Mouse (Mus musculus) ES-E14 (cell line): ENCODE data around the gene Fermt3. TPM values are rescaled to one million over a fixed set of nuclear protein-coding genes. Genes with fewer than 3 reads are reported as not detected.
"Not testable (repeated sequence)": the region's sequence is repeated elsewhere in the genome, so short reads cannot be mapped to it uniquely, and the experiment has no call there.

Experiments used
- DNase-seq: peaks from one replicate; pipeline ENCODE4 v3.0.0-alpha.2; 2013; ENCODE audit warnings: low read depth, low spot score
- H3K27ac ChIP-seq: 2 replicates; pipeline ENCODE4 v1.5.1; 2012; ENCODE audit warnings: low read depth, mild to moderate bottlenecking, low read length, moderate library complexity, mixed read lengths; ENCODE audit not compliant: poor library complexity, insufficient read depth, severe bottlenecking
- H3K36me3 ChIP-seq: 2 replicates; pipeline ENCODE4 v1.6.1; 2012; ENCODE audit warnings: mild to moderate bottlenecking, low read length, moderate library complexity, mixed read lengths; ENCODE audit not compliant: control insufficient read depth, poor library complexity, insufficient read depth, severe bottlenecking
- H3K4me1 ChIP-seq, 2 experiments: fragments of 150-350 bp in 1 of 2; sonication (generic) in 1 of 2; 2 replicates each; pipeline ENCODE4 v1.6.1; 2012; ENCODE audit warnings: low read length in 2 of 2, mild to moderate bottlenecking in 1 of 2, mixed read lengths in 1 of 2; ENCODE audit not compliant: control insufficient read depth in 2 of 2, insufficient read depth in 2 of 2, poor library complexity in 1 of 2
- H3K4me3 ChIP-seq, 2 experiments: fragments of 150-350 bp in 1 of 2; sonication (generic) in 1 of 2; 2 replicates each; pipeline ENCODE4 v1.5.1; 2012; ENCODE audit warnings: low read length in 2 of 2, low read depth in 1 of 2, mild to moderate bottlenecking in 1 of 2, mixed read lengths in 1 of 2; ENCODE audit not compliant: insufficient read depth in 1 of 2, poor library complexity in 1 of 2, severe bottlenecking in 1 of 2
- H3K9ac ChIP-seq: 2 replicates; pipeline ENCODE4 v1.6.1; 2012; ENCODE audit warnings: low read depth, mild to moderate bottlenecking, low read length, mixed read lengths; ENCODE audit not compliant: poor library complexity, insufficient read depth, severe bottlenecking
- H3K9me3 ChIP-seq: fragments of 150-350 bp; sonication (generic); 2 replicates; pipeline ENCODE4 v1.6.1; 2012; ENCODE audit warnings: low read depth, mild to moderate bottlenecking, low read length; ENCODE audit not compliant: control insufficient read depth, insufficient read depth
- CHD2 ChIP-seq: IDR thresholded peaks from 2 replicates; pipeline ENCODE4 v1.6.1; 2014; ENCODE audit warnings: mild to moderate bottlenecking, low read depth, low read length, inconsistent platforms
- HCFC1 ChIP-seq: IDR thresholded peaks from 2 replicates; pipeline ENCODE4 v1.6.1; 2012; ENCODE audit warnings: low read length, inconsistent platforms, borderline replicate concordance; ENCODE audit not compliant: insufficient read depth
- MAFK ChIP-seq: IDR thresholded peaks from 2 replicates; pipeline ENCODE4 v1.6.1; 2014; ENCODE audit warnings: mild to moderate bottlenecking, low read depth, low read length, inconsistent platforms; ENCODE audit not compliant: insufficient read depth
- ZC3H11A ChIP-seq: IDR thresholded peaks from 2 replicates; pipeline ENCODE4 v1.6.1; 2012; ENCODE audit warnings: low read depth, mild to moderate bottlenecking, inconsistent platforms, low read length, borderline replicate concordance
- ZNF384 ChIP-seq: IDR thresholded peaks from 2 replicates; pipeline ENCODE4 v1.6.1; 2012; ENCODE audit warnings: low read depth, low read length, inconsistent platforms
- in situ Hi-C, 2 experiments: fragments of 600-800 bp; cut with MboI; formaldehyde crosslinking; loops; one replicate each; pipeline ENCODE4 v1.15.1; 2025; ENCODE audit warnings: low sequenced_read_pairs in 2 of 2, inconsistent platforms in 1 of 2; ENCODE audit not compliant: unreplicated experiment in 2 of 2
- total RNA-seq: library from RNA; depleted of rRNA; stranded (reverse); fragments of 300-350 nt; gene quantifications from 2 replicates; pipeline ENCODE4 v1.2.3, GENCODE M21; 2012

Gene Fermt3
- total RNA-seq, 1 experiment = 2.6 TPM

DNA sequence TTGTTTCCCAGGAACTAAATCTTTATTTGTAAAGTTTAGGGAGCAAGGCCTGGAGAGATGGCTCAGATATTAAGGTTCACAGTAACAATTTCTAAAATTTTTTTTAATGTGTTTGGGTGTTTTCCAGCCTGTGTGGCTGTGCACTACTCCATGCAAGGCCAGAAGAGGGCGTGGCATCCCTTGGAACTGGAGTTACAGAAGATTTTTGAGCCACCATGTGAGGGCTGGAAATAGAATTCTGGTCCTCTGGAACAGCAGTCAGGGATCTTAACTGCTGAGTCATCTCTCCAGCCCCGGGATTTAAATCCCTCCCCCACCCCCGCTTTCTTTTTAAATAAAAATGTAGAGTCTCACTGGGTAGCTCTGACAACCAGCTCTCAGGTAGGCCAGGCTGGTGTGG is 35.9 kb upstream of the Fermt3 start:
- DNase-seq = no peak
- Histone ChIP-seq H3K4me1 (peaks cover 6 to 20% of the 10 kb centered on the region in 2 experiments; a peak in 2 of 4 replicates), H3K9me3 (no peaks in the 10 kb centered on the region), H3K9ac (no peak overlapping the region; the same call in 1 of the 2 replicates), H3K36me3 (no peaks in the 10 kb centered on the region), H3K27ac (peak overlapping the region; percentile 70; the same call in 1 of the 2 replicates), H3K4me3 (no peak overlapping the region)
- TF ChIP-seq MAFK = peak; percentile 92
- TF ChIP-seq ZNF384 = no peak
- in situ Hi-C loops = loop anchor here in 1 of 2 experiments (10.0 kb wide), 1 partner anchor 290 kb away; the partner anchor contains the start of gene Mark2

DNA sequence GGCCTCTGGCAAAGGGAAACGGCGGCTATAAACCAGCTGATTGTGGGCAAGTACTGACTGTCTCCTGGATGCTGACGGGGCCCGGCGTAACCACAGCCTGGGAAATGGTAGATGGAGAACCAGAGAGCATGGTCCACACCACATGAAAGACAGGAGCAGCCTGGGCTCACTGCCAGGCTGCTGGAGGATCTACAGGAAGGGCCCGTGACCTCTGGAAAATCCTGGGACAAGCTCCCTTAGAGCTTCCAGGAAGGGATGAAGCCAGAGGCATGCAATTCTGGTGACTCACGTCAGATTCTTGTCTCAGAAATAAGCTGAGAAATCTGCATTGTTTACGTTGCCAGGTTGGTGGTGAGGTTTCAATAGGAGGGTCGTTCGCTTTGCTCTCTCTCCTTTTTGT is 35.5 kb upstream of the Fermt3 start:
- Histone ChIP-seq H3K36me3 (no peaks in the 10 kb centered on the region), H3K9me3 (no peaks in the 10 kb centered on the region), H3K27ac (peak overlapping the region; percentile 70), H3K4me1 (peaks cover 6 to 20% of the 10 kb centered on the region in 2 experiments; a peak in 2 of 4 replicates), H3K4me3 (no peak overlapping the region), H3K9ac (peak overlapping the region; percentile 60)
- DNase-seq = no peak
- TF ChIP-seq MAFK (no peak), CHD2 (no peak), ZNF384 (no peak), ZC3H11A (no peak), HCFC1 (no peak)
- in situ Hi-C loops = loop anchor here in 1 of 2 experiments (10.0 kb wide), 1 partner anchor 290 kb away; the partner anchor contains the start of gene Mark2

- in situ Hi-C loops = loop anchor here in 1 of 2 experiments (10.0 kb wide), 1 partner anchor 291 kb away; the partner anchor contains the start of gene Mark2
- DNase-seq, H3K27ac ChIP-seq, H3K9ac ChIP-seq, H3K9me3 ChIP-seq, H3K36me3 ChIP-seq, H3K4me3 ChIP-seq: not testable (repeated sequence)
- peaks cover 6 to 22% of the 10 kb centered on the region in 2 experiments; a peak in 2 of 4 replicates for H3K4me1 ChIP-seq
Measured at GRCm38 (mm10) chr19:7053382-7053781, 34.1 kb upstream of the Fermt3 start.

DNA sequence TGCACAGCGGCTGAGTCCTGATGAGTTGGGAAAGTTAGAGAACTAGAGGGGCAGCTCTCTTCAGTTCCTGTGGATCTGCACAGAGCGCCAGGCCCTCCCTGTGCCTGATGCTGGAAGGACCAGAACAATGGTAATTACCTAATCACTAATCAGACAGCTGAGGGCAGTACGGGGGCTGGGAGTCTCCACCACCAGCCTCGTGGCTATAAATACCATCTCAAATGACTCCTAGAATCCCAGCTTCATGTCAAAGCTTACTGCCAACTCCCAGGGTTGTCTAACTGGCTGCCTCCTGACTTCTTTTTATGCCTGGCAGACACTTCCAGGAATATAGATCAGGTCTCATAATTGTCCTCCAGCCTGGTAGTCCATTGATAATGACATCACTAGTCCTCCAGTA is 25.4 kb upstream of the Fermt3 start:
- in situ Hi-C loops = no loop called here
- DNase-seq = no peak

GRCm38 (mm10) chr19:7044279-7044678 is 25.0 kb upstream of the Fermt3 start:
- H3K4me3 ChIP-seq = no peak overlapping the region
- H3K9me3 ChIP-seq = no peaks in the 10 kb centered on the region
- H3K4me1 ChIP-seq = peaks cover 0 to 8% of the 10 kb centered on the region in 2 experiments; a peak in 1 of 4 replicates
- no peaks in the 10 kb centered on the region for H3K36me3 ChIP-seq
- no peak for DNase-seq
- no peak overlapping the region for H3K9ac ChIP-seq
- H3K27ac ChIP-seq = no peak overlapping the region
- TF ChIP-seq CHD2 (no peak), ZNF384 (no peak), MAFK (no peak), HCFC1 (no peak), ZC3H11A (no peak)
- in situ Hi-C loops = no loop called here

More for the DNA sequence above, 25.4 kb upstream of the Fermt3 start:
- Histone ChIP-seq H3K4me1 (peaks cover 0 to 8% of the 10 kb centered on the region in 2 experiments; a peak in 1 of 4 replicates), H3K9me3 (no peaks in the 10 kb centered on the region), H3K27ac (no peak overlapping the region; the same call in 1 of the 2 replicates), H3K9ac (no peak overlapping the region), H3K36me3 (no peaks in the 10 kb centered on the region), H3K4me3 (no peak overlapping the region)
- TF ChIP-seq HCFC1 (no peak), CHD2 (no peak), ZC3H11A (no peak), ZNF384 (no peak), MAFK (no peak)
